Comparison of ENCODE assay signal across 19 mouse cellular contexts in the genomic region with DNA sequence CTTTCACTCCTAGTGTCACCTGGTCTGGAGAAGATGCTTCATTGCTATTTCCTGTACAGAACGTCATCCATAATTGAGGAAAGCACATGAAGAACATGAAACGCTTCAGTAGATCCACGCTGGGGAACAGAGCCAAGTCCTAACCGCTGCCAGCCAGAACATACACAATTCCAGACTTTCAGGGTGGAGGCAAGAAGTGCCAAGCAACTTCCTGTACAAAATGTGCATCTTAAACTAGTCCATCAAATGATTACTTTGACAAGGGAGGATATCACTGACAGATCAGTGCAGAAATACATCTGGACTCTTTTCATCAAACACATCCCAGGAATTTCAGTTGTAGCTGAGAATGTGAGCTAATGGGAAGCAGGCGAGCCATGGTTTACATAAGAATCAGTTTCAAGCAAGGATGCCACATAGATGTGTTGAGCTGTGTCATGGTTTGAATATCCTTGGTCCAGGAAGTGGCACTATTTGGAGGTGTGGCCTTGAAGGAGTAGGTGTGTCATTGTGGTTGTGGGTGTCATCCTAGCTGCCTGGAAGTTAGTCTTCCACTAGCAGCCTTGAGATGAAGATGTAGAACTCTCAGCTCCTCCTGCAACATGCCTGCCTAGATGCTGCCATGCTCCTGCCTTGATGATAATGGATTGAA.
DNase-seq lines count a peak whose midpoint lies in the region; ATAC-seq lines count a peak whose summit lies in the region.
"Had no signal": no experiment of that assay in that cellular context is flagged by ENCODE, and none has a peak within 500 bp of the region (broad histone marks: within the 10 kb centered on the region; RNA-seq: fewer than 3 reads in every experiment).

No protein-coding gene starts in this region.

- ATAC-seq in embryonic facial prominence, embryonic 13.5 days (ENCODE audit: insufficient number of reproducible peaks, insufficient read depth, low FRiP score, low TSS enrichment, low read depth): no peak
- 0 out of 2 replicates have a peak, but pooled peaks have one; percentile 22 for ATAC-seq in common myeloid progenitor, adult 5-6 weeks (replicated peaks; ENCODE audit: low read depth, poor library complexity, severe bottlenecking)
- ATAC-seq: forebrain, embryonic 14.5 days; hindbrain, postnatal 0 days; Patski had no signal

- 0 out of 2 replicates have a peak overlapping the region, but pooled peaks have one; percentile 12 for H3K27ac ChIP-seq in embryonic facial prominence, embryonic 13.5 days
- no peak overlapping the region for H3K27ac ChIP-seq in embryonic facial prominence, embryonic 10.5 days (replicated peaks)
- H3K27ac ChIP-seq: hindbrain, postnatal 0 days; macrophage; midbrain, embryonic 12.5 days had no signal

- H3K36me3 ChIP-seq in embryonic facial prominence, embryonic 13.5 days: no peaks in the 10 kb centered on the region
- no peaks in the 10 kb centered on the region for H3K36me3 ChIP-seq in embryonic facial prominence, embryonic 10.5 days (replicated peaks)
- H3K36me3 ChIP-seq: midbrain, embryonic 12.5 days had no signal

- no peaks in the 10 kb centered on the region for H3K9me3 ChIP-seq in embryonic facial prominence, embryonic 13.5 days
- H3K9me3 ChIP-seq in embryonic facial prominence, embryonic 10.5 days: no peaks in the 10 kb centered on the region
- H3K9me3 ChIP-seq: midbrain, embryonic 12.5 days had no signal

- no peaks in the 10 kb centered on the region for H3K27me3 ChIP-seq in embryonic facial prominence, embryonic 13.5 days
- H3K27me3 ChIP-seq in embryonic facial prominence, embryonic 10.5 days (replicated peaks; ENCODE audit: low read depth, poor library complexity, severe bottlenecking): no peaks in the 10 kb centered on the region
- H3K27me3 ChIP-seq: midbrain, embryonic 12.5 days; Patski had no signal

- H3K9ac ChIP-seq in embryonic facial prominence, embryonic 13.5 days: no peak overlapping the region
- H3K9ac ChIP-seq: midbrain, embryonic 12.5 days had no signal

- peaks cover 4% of the 10 kb centered on the region; the same call in 1 of the 2 replicates for H3K4me1 ChIP-seq in embryonic facial prominence, embryonic 13.5 days
- H3K4me1 ChIP-seq in embryonic facial prominence, embryonic 10.5 days: no peaks in the 10 kb centered on the region
- H3K4me1 ChIP-seq: midbrain, embryonic 12.5 days had no signal

- DNase-seq in embryonic facial prominence, embryonic 10.5 days (ENCODE audit: low spot score): no peak
- peak; percentile 25 for DNase-seq in right cerebral cortex, adult 18-20 months
- no peak for DNase-seq in right cerebral cortex, postnatal 25 days
- peak; percentile 26 for DNase-seq in lung, postnatal 25 days (ENCODE audit: low spot score)
- DNase-seq in embryo, embryonic 11 days: no peak
- DNase-seq in cerebellum, adult 11 months: no peak
- DNase-seq: heart, adult 18-20 months; heart, postnatal 4 days; kidney, adult 8-10 months; kidney, postnatal 25 days; thymus, adult 2 months had no signal

- H3K4me2 ChIP-seq in embryonic facial prominence, embryonic 13.5 days: no peak overlapping the region
- H3K4me2 ChIP-seq: liver, embryonic 11.5 days; midbrain, embryonic 12.5 days had no signal

- H3K4me3 ChIP-seq in embryonic facial prominence, embryonic 13.5 days: no peak overlapping the region
- no peak overlapping the region for H3K4me3 ChIP-seq in embryonic facial prominence, embryonic 10.5 days
- H3K4me3 ChIP-seq: midbrain, embryonic 12.5 days had no signal

- WGBS in embryonic facial prominence, embryonic 13.5 days: 36% methylated on average over 5 of the region's 5 CpGs
- 87% methylated on average over 5 of the region's 5 CpGs for WGBS in embryonic facial prominence, embryonic 10.5 days

Comparison
In these comparisons a context has a peak if more than half of its experiments do, and no peak if none do; other contexts are left out.
1. DNase-seq: peak in right cerebral cortex, adult 18-20 months (single experiment) and lung, postnatal 25 days (single experiment); none in embryonic facial prominence, embryonic 10.5 days (single experiment), right cerebral cortex, postnatal 25 days (single experiment), embryo, embryonic 11 days (single experiment) and cerebellum, adult 11 months (single experiment).